Mouse (Mus musculus) forebrain, embryonic 11.5 days (tissue): ENCODE results near the gene Wdr4. TPM values are rescaled to one million over a fixed set of nuclear protein-coding genes. Genes with fewer than 3 reads are reported as not detected.
"Not testable (repeated sequence)": the region's sequence is repeated elsewhere in the genome, so short reads cannot be mapped to it uniquely, and the experiment has no call there.

Experiments
- ATAC-seq: fragments of 200-750 bp; cut with Nextera tagmentation; replicated peaks from 2 replicates; pipeline ENCODE4 v1.8.0; 2017; ENCODE audit warnings: moderate TSS enrichment; ENCODE audit not compliant: low FRiP score
- DNase-seq: peaks from one replicate; pipeline ENCODE4 v3.0.0-alpha.2; 2017; ENCODE audit warnings: low spot score
- H3K27ac ChIP-seq: fragments of 300-500 bp; sonication (generic); 2 replicates; pipeline ENCODE4 v1.5.1; 2014; ENCODE audit warnings: low read depth, low read length
- H3K27me3 ChIP-seq: fragments of 300-500 bp; sonication (generic); 2 replicates; pipeline ENCODE4 v1.6.1; 2014; ENCODE audit warnings: mild to moderate bottlenecking, low read length, mixed read lengths; ENCODE audit not compliant: control insufficient read depth, insufficient read depth
- H3K36me3 ChIP-seq: fragments of 300-500 bp; sonication (generic); 2 replicates; pipeline ENCODE4 v1.6.1; 2014; ENCODE audit warnings: mild to moderate bottlenecking, low read length, moderate library complexity, mixed read lengths; ENCODE audit not compliant: control insufficient read depth, insufficient read depth
- H3K4me1 ChIP-seq: fragments of 300-500 bp; sonication (generic); replicated peaks from 2 replicates; pipeline ENCODE4 v1.6.1; 2014; ENCODE audit warnings: low read length, mixed read lengths; ENCODE audit not compliant: control insufficient read depth, insufficient read depth
- H3K4me2 ChIP-seq: fragments of 300-500 bp; sonication (generic); 2 replicates; pipeline ENCODE4 v1.6.1; 2014; ENCODE audit warnings: low read depth, mild to moderate bottlenecking, low read length, moderate library complexity, mixed read lengths; ENCODE audit not compliant: severe bottlenecking
- H3K4me3 ChIP-seq: fragments of 300-500 bp; sonication (generic); 2 replicates; pipeline ENCODE4 v1.5.1; 2014; ENCODE audit warnings: low read depth, low read length
- H3K9ac ChIP-seq: fragments of 300-500 bp; sonication (generic); 2 replicates; pipeline ENCODE4 v1.6.1; 2014; ENCODE audit warnings: low read length
- H3K9me3 ChIP-seq: fragments of 300-500 bp; sonication (generic); 2 replicates; pipeline ENCODE4 v1.6.1; 2016; ENCODE audit warnings: low read length, mixed read lengths; ENCODE audit not compliant: control insufficient read depth
- WGBS: fragments of 180-500 bp; shearing (Covaris S2); extraction: QIAGEN DNeasy Blood & Tissue Kit; methylation state at CpG from one replicate; pipeline ENCODE4 v1.1.7; 2014; 5-methylcytosine and 5-hydroxymethylcytosine counted together
- polyA plus RNA-seq: library from polyadenylated mRNA; unstranded; fragments of >200 nt; fragmentation: Nextera tagmentation; extraction: Ambion mirVana; gene quantifications from 2 replicates; pipeline ENCODE4 v1.2.1, GENCODE M21; 2014

The Wdr4 gene
- polyA plus RNA-seq, 1 experiment from 2014 or later: 48.9 TPM

- H3K27me3 ChIP-seq: no peaks in the 10 kb centered on the region
- H3K4me2 ChIP-seq: no peak overlapping the region
- 59% methylated on average over 6 of the region's 6 CpGs for WGBS
- no peak overlapping the region for H3K4me3 ChIP-seq
- DNase-seq (no peak), ATAC-seq (no peak)
- H3K36me3 ChIP-seq: no peaks in the 10 kb centered on the region
- no peaks in the 10 kb centered on the region for H3K9me3 ChIP-seq
- H3K4me1 ChIP-seq: no peaks in the 10 kb centered on the region; the same call in 1 of the 2 replicates
- no peak overlapping the region for H3K27ac ChIP-seq
- H3K9ac ChIP-seq: no peak overlapping the region
Measured at GRCm38 (mm10) chr17:31541460-31541831, 21.7 kb upstream of the Wdr4 start.

DNA sequence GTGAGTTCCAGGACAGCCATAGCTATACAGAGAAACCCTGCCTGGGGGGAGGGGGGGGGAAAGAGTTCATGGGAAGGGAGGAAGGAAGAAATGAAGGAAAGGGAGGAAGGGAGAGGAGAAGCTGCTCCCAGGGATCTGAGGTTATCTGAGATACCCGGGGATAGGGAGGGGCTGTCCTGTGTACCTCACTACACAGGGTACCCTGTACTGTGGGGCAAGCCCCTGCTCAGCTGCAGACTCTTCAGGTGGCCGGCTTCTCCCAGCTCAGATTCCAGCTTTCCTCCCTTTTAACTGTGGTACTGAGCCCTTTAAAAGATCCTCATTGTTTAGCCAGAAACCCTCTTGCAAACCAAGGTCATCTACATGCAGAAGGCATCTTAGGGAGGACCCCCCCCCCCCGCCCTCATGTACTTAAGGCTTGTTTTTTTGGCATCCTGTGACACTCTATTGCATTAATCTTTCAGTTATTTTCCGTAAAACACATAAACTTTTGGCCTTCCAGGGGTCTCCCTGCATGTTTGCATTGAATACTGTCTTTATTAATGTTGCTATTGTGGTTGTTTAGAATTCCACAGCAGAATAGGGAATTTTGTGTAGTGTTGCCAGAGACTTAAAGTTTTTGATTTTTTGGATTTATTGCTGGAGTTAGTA is 21.2 kb upstream of the Wdr4 start:
- WGBS: 69% methylated on average over 4 of the region's 4 CpGs

GRCm38 (mm10) chr17:31540101-31540500 is 20.3 kb upstream of the Wdr4 start:
- Histone ChIP-seq H3K4me1 (peaks cover 9% of the 10 kb centered on the region; the same call in 1 of the 2 replicates), H3K4me2 (no peak overlapping the region), H3K4me3 (no peak overlapping the region), H3K9me3 (no peaks in the 10 kb centered on the region), H3K9ac (no peak overlapping the region), H3K36me3 (no peaks in the 10 kb centered on the region), H3K27me3 (no peaks in the 10 kb centered on the region), H3K27ac (no peak overlapping the region)
- ATAC-seq: no peak
- WGBS: 68% methylated on average over 3 of the region's 3 CpGs
- DNase-seq: no peak

More for the DNA sequence above, 21.2 kb upstream of the Wdr4 start:
- H3K27ac ChIP-seq: no peak overlapping the region
- no peak overlapping the region for H3K4me3 ChIP-seq
- DNase-seq (no peak), ATAC-seq (no peak)
- peaks cover 1% of the 10 kb centered on the region; the same call in 1 of the 2 replicates for H3K4me1 ChIP-seq
- H3K9me3 ChIP-seq: no peaks in the 10 kb centered on the region
- H3K27me3 ChIP-seq: no peaks in the 10 kb centered on the region
- no peaks in the 10 kb centered on the region for H3K36me3 ChIP-seq
- no peak overlapping the region for H3K4me2 ChIP-seq
- H3K9ac ChIP-seq: no peak overlapping the region

DNA sequence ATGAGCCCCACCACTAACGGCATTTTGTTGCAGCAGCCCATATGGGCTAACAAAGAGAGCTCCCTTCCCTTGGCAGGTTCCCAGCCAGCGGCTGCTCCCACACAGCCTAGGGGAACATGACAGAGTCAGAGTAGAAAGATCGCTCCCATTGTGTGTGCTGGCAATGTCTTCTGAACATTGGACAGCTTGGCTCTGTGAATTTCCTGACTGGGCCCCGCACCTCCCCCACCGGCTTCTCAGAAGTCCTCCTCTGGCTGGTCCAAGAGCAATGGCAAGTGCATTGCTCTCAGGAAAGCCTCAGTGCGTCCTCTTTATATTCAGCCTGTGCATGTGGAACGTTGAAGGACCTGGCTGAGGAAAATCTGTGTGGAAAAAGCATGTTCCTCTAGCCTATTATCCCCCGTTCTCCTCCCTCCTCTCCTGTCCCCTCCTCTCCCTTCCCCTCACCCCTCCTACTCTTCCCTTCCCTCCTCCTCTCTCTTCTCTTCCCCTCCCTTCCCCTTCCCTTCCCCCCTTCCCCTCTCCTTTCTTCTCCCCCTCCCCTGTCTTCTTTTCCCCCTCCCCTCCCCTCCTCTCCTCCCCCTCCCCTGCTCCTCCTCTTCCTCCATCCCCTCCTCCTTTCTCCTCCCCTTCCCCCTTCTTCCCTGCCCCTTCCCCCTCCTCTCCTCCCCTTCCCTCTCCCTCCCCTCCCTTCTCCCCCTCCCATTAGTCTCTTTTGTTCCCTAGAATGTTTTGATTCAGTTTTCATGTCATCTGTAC is 16.3 kb upstream of the Wdr4 start:
- no peak overlapping the region; the same call in 1 of the 2 replicates for H3K4me2 ChIP-seq
- 34% methylated on average over 8 of the region's 8 CpGs for WGBS
- ATAC-seq: peak; percentile 69; the same call in 1 of the 2 replicates
- H3K27me3 ChIP-seq: no peaks in the 10 kb centered on the region
- peak; percentile 60 for DNase-seq
- no peak overlapping the region for H3K4me3 ChIP-seq
- H3K27ac ChIP-seq: peak overlapping the region; percentile 86
- H3K4me1 ChIP-seq: peaks cover 9% of the 10 kb centered on the region; the same call in 1 of the 2 replicates
- H3K36me3 ChIP-seq: no peaks in the 10 kb centered on the region; the same call in 1 of the 2 replicates
- H3K9me3 ChIP-seq: no peaks in the 10 kb centered on the region
- peak overlapping the region; percentile 23; the same call in 1 of the 2 replicates for H3K9ac ChIP-seq

DNA sequence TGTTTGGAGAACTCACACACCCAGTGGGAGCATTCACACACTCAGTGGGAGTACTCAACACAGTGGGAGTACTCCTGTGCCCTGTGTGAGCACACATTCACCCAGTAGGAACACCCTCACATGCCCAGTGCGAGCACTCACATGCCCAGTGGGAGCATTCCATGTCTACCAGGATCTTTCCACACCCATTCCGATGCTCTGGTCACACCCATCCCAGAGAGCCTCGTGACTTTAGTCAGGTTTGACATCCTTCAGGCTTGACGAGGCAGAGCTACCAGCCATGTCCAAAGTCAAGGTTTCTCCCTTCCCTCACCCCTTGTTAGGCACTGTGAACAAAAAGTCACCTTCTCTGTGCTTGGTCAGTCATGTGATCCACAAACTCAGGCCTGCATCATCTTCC is 15.6 kb upstream of the Wdr4 start:
- Histone ChIP-seq H3K9me3 (no peaks in the 10 kb centered on the region), H3K27ac (peak overlapping the region; percentile 86), H3K4me2 (no peak overlapping the region; the same call in 1 of the 2 replicates), H3K4me1 (peaks cover 9% of the 10 kb centered on the region; the same call in 1 of the 2 replicates), H3K27me3 (no peaks in the 10 kb centered on the region), H3K4me3 (no peak overlapping the region), H3K9ac (peak overlapping the region; percentile 23), H3K36me3 (no peaks in the 10 kb centered on the region; the same call in 1 of the 2 replicates)
- ATAC-seq (0 out of 2 replicates have a peak, but pooled peaks have one; percentile 33), DNase-seq (no peak)
- WGBS: 82% methylated on average over 4 of the region's 4 CpGs

GRCm38 (mm10) chr17:31532331-31532730 is 12.6 kb upstream of the Wdr4 start:
- WGBS: 92% methylated on average over 3 of the region's 4 CpGs
- not testable (repeated sequence) for H3K4me3 ChIP-seq, H3K27ac ChIP-seq, H3K4me2 ChIP-seq, DNase-seq, H3K9me3 ChIP-seq, H3K27me3 ChIP-seq, H3K36me3 ChIP-seq, H3K4me1 ChIP-seq, H3K9ac ChIP-seq, ATAC-seq

- Histone ChIP-seq H3K36me3 (peaks cover 3% of the 10 kb centered on the region; the same call in 1 of the 2 replicates), H3K4me1 (peaks cover 9% of the 10 kb centered on the region; the same call in 1 of the 2 replicates), H3K4me3 (no peak overlapping the region), H3K27me3 (no peaks in the 10 kb centered on the region), H3K9me3 (no peaks in the 10 kb centered on the region), H3K4me2 (no peak overlapping the region), H3K27ac (no peak overlapping the region), H3K9ac (no peak overlapping the region)
- DNase-seq: no peak
- 90% methylated on average over 14 of the region's 14 CpGs for WGBS
- no peak for ATAC-seq
Measured at GRCm38 (mm10) chr17:31531441-31532158, 11.8 kb upstream of the Wdr4 start.

- Histone ChIP-seq H3K4me2 (no peak overlapping the region), H3K27ac (no peak overlapping the region), H3K36me3 (peaks cover 3% of the 10 kb centered on the region; the same call in 1 of the 2 replicates), H3K9ac (no peak overlapping the region), H3K27me3 (no peaks in the 10 kb centered on the region), H3K4me1 (no peaks in the 10 kb centered on the region), H3K4me3 (no peak overlapping the region), H3K9me3 (no peaks in the 10 kb centered on the region)
- WGBS: 25% methylated on average over 15 of the region's 15 CpGs
- ATAC-seq (no peak), DNase-seq (peak; percentile 72)
Measured at GRCm38 (mm10) chr17:31529314-31529713, 9.5 kb upstream of the Wdr4 start.
